29 mouse cellular contexts compared by ENCODE assay signal in the genomic region with DNA sequence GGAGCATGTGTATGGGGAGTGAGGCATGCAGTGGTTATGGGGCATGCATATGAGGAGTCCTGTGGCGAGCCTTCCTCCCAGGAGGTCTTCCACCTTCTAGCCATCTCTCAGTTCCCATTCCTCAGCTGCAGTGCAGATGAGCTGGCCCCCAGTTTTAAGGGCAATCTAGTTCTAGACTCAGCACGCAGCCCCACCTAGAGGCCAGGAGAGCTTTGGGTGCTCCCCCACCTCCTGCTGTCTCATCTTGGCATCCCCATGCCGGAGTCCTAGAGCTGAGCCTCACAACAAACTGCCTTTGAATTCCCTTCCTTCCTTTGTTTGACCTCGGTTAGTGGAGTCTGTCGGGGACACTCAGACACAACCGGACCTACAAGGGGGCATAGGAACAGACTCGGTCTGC.
A peak's percentile ranks its signal among the peaks of the same experiment; 100 is the strongest.
DNase-seq lines count a peak whose midpoint lies in the region; ATAC-seq and TF ChIP-seq lines count a peak whose summit lies in the region.
"Had no signal": no experiment of that assay in that cellular context is flagged by ENCODE, and none has a peak within 500 bp of the region (broad histone marks: within the 10 kb centered on the region; RNA-seq: fewer than 3 reads in every experiment).

No protein-coding gene starts in this region.

- ATAC-seq in kidney, postnatal 0 days (replicated peaks; ENCODE audit: low FRiP score, low read depth) = no peak
- ATAC-seq in lung, postnatal 0 days = no peak
- ATAC-seq: inflammation-experienced regulatory T-cells, adult 6 months; midbrain, embryonic 13.5 days had no signal

- DNase-seq in gastrocnemius, adult 2 months = peak; percentile 5
- DNase-seq in gastrocnemius, postnatal 14 days = no peak
- no peak for DNase-seq in kidney, postnatal 0 days (ENCODE audit: low spot score)
- DNase-seq in kidney, adult 8-10 months = no peak
- DNase-seq in lung, postnatal 0 days (ENCODE audit: low spot score) = no peak
- no peak for DNase-seq in lung, adult 2 months
- DNase-seq in right cerebral cortex, postnatal 4 days = no peak
- DNase-seq: adrenal gland, postnatal 25 days; cerebellum, postnatal 14 days; heart, postnatal 4 days; kidney, adult 2 months; kidney, postnatal 10 days; layer of hippocampus, adult 9-11 months; lung, adult 18-20 months; right cerebral cortex, postnatal 25 days; spleen, adult 18-20 months; thymus, postnatal 4 days had no signal

- H3K36me3 ChIP-seq in kidney, postnatal 0 days (ENCODE audit: insufficient read depth, low read length) = no peaks in the 10 kb centered on the region
- H3K36me3 ChIP-seq in lung, postnatal 0 days (ENCODE audit: insufficient read depth, low read length) = no peaks in the 10 kb centered on the region
- no peaks in the 10 kb centered on the region for H3K36me3 ChIP-seq in ES-Bruce4 (ENCODE audit: control insufficient read depth, insufficient read depth, low read length, poor library complexity, severe bottlenecking)
- H3K36me3 ChIP-seq: embryonic facial prominence, embryonic 10.5 days; embryonic facial prominence, embryonic 15.5 days; forebrain, embryonic 12.5 days; heart, embryonic 15.5 days; limb, embryonic 13.5 days; midbrain, embryonic 13.5 days; neural tube, embryonic 15.5 days had no signal

- no peaks in the 10 kb centered on the region for H3K4me1 ChIP-seq in kidney, postnatal 0 days (replicated peaks; ENCODE audit: insufficient read depth, low read length)
- no peaks in the 10 kb centered on the region for H3K4me1 ChIP-seq in lung, postnatal 0 days (ENCODE audit: insufficient read depth, low read depth, low read length)
- no peaks in the 10 kb centered on the region for H3K4me1 ChIP-seq in lung, adult 2 months (ENCODE audit: control insufficient read depth, insufficient read depth, low read length)
- H3K4me1 ChIP-seq in ES-Bruce4 (ENCODE audit: control insufficient read depth, insufficient read depth, low read length) = no peaks in the 10 kb centered on the region
- H3K4me1 ChIP-seq: forebrain, embryonic 12.5 days; heart, embryonic 15.5 days; midbrain, embryonic 13.5 days; neural tube, embryonic 15.5 days had no signal

- TF ChIP-seq CTCF in gastrocnemius, adult 2 months (IDR thresholded peaks at IDR 0.05) = no peak
- TF ChIP-seq CTCF in kidney, postnatal 0 days (IDR thresholded peaks at IDR 0.05; ENCODE audit: low read depth) = peak; percentile 31; the same call in 1 of the 2 replicates
- TF ChIP-seq CTCF in lung, postnatal 0 days (IDR thresholded peaks at IDR 0.05) = peak; percentile 29
- TF ChIP-seq CTCF in lung, adult 2 months (IDR thresholded peaks at IDR 0.05; ENCODE audit: insufficient read depth, low read length) = no peak
- peak; percentile 30 for TF ChIP-seq CTCF in ES-Bruce4 (IDR thresholded peaks at IDR 0.05; ENCODE audit: low read depth, low read length)

- no peak for TF ChIP-seq EP300 in lung, postnatal 0 days (IDR thresholded peaks at IDR 0.05)
- TF ChIP-seq EP300 in ES-Bruce4 (IDR thresholded peaks at IDR 0.05; ENCODE audit: insufficient read depth, low read depth, low read length) = no peak

- H3K9me3 ChIP-seq in kidney, postnatal 0 days (replicated peaks; ENCODE audit: low read length) = no peaks in the 10 kb centered on the region
- no peaks in the 10 kb centered on the region for H3K9me3 ChIP-seq in lung, postnatal 0 days (ENCODE audit: low read length)
- no peaks in the 10 kb centered on the region for H3K9me3 ChIP-seq in ES-Bruce4 (replicated peaks; ENCODE audit: control insufficient read depth, insufficient read depth, low read length, poor library complexity, severe bottlenecking)
- H3K9me3 ChIP-seq: embryonic facial prominence, embryonic 10.5 days; embryonic facial prominence, embryonic 15.5 days; forebrain, embryonic 12.5 days; heart, embryonic 15.5 days; limb, embryonic 13.5 days; midbrain, embryonic 13.5 days; neural tube, embryonic 15.5 days had no signal

- H3K4me3 ChIP-seq in gastrocnemius, adult 2 months = no peak overlapping the region
- H3K4me3 ChIP-seq in kidney, postnatal 0 days (replicated peaks; ENCODE audit: low read depth, low read length) = no peak overlapping the region
- no peak overlapping the region for H3K4me3 ChIP-seq in lung, postnatal 0 days (ENCODE audit: low read depth, low read length)
- no peak overlapping the region for H3K4me3 ChIP-seq in lung, adult 2 months (replicated peaks; ENCODE audit: extremely low read depth, low read depth, low read length)
- H3K4me3 ChIP-seq in ES-Bruce4 (ENCODE audit: low read depth, low read length) = no peak overlapping the region
- H3K4me3 ChIP-seq: embryonic facial prominence, embryonic 10.5 days; embryonic facial prominence, embryonic 15.5 days; forebrain, embryonic 12.5 days; heart, embryonic 15.5 days; limb, embryonic 13.5 days; midbrain, embryonic 13.5 days; neural tube, embryonic 15.5 days had no signal

- WGBS in kidney, postnatal 0 days = 71% methylated on average over 7 of the region's 7 CpGs
- 46% methylated on average over 7 of the region's 7 CpGs for WGBS in lung, postnatal 0 days
- 43% methylated on average over 7 of the region's 7 CpGs for WGBS in lung, adult 2 months

- no peak for TF ChIP-seq POLR2A in lung, adult 2 months (IDR thresholded peaks at IDR 0.05; ENCODE audit: borderline replicate concordance, extremely low read depth, low read depth, low read length)
- TF ChIP-seq POLR2A in ES-Bruce4 (IDR thresholded peaks at IDR 0.05; ENCODE audit: insufficient read depth, low read length) = no peak

- H3K4me2 ChIP-seq in kidney, postnatal 0 days (ENCODE audit: low read length) = no peak overlapping the region
- H3K4me2 ChIP-seq in lung, postnatal 0 days (replicated peaks; ENCODE audit: low read depth, low read length) = no peak overlapping the region
- H3K4me2 ChIP-seq: embryonic facial prominence, embryonic 15.5 days; forebrain, embryonic 12.5 days; heart, embryonic 15.5 days; hindbrain, embryonic 14.5 days; limb, embryonic 13.5 days; liver, embryonic 11.5 days; midbrain, embryonic 13.5 days; neural tube, embryonic 15.5 days had no signal

- no peak overlapping the region for H3K27ac ChIP-seq in gastrocnemius, adult 2 months
- no peak overlapping the region for H3K27ac ChIP-seq in kidney, postnatal 0 days
- H3K27ac ChIP-seq in lung, postnatal 0 days (ENCODE audit: low read length) = no peak overlapping the region
- no peak overlapping the region for H3K27ac ChIP-seq in ES-Bruce4 (ENCODE audit: insufficient read depth, low read length)
- H3K27ac ChIP-seq: embryonic facial prominence, embryonic 10.5 days; embryonic facial prominence, embryonic 15.5 days; forebrain, embryonic 12.5 days; heart, embryonic 15.5 days; hindbrain, embryonic 14.5 days; limb, embryonic 13.5 days; macrophage; midbrain, embryonic 13.5 days; neural tube, embryonic 15.5 days had no signal

- intact Hi-C loops in gastrocnemius, adult 2 months (cut with DNase I) = no loop called here
- intact Hi-C loops in gastrocnemius, postnatal 14 days (cut with DNase I; ENCODE audit: low total_unique reads) = no loop called here

- no peaks in the 10 kb centered on the region for H3K27me3 ChIP-seq in kidney, postnatal 0 days (ENCODE audit: insufficient read depth, low read length)
- no peaks in the 10 kb centered on the region for H3K27me3 ChIP-seq in lung, postnatal 0 days (replicated peaks; ENCODE audit: insufficient read depth, low read length)
- H3K27me3 ChIP-seq in ES-Bruce4 (ENCODE audit: control insufficient read depth, insufficient read depth, low read length, poor library complexity, severe bottlenecking) = no peaks in the 10 kb centered on the region

- no peak overlapping the region for H3K9ac ChIP-seq in kidney, postnatal 0 days (ENCODE audit: low read depth, low read length)
- H3K9ac ChIP-seq in lung, postnatal 0 days (replicated peaks; ENCODE audit: low read depth) = no peak overlapping the region
- H3K9ac ChIP-seq in ES-Bruce4 (ENCODE audit: low read depth, poor library complexity, severe bottlenecking) = no peak overlapping the region
- H3K9ac ChIP-seq: embryonic facial prominence, embryonic 15.5 days; forebrain, embryonic 12.5 days; heart, embryonic 15.5 days; hindbrain, embryonic 14.5 days; limb, embryonic 13.5 days; midbrain, embryonic 13.5 days; neural tube, embryonic 15.5 days had no signal

Comparison
In these comparisons a context has a peak if more than half of its experiments do, and no peak if none do; other contexts are left out.
1. CTCF ChIP-seq: peak in kidney, postnatal 0 days (single experiment), lung, postnatal 0 days (single experiment) and ES-Bruce4 (single experiment); none in gastrocnemius, adult 2 months (single experiment) and lung, adult 2 months (single experiment).